Mouse (Mus musculus): ENCODE data around the gene Fras1. TPM values are rescaled to one million over a fixed set of nuclear protein-coding genes. Genes with fewer than 3 reads are reported as not detected.

The Fras1 gene
- total and polyA plus RNA-seq, 2 experiments from 2014 or later = 2.2 to 6.2 TPM

GRCm38 (mm10) chr5:96616954-96617646 is 243.3 kb downstream of the Fras1 start:
- Histone ChIP-seq H3K27ac (ENCODE audit: low read depth, low read length) (no peak overlapping the region), H3K4me2 (ENCODE audit: low read depth) (no peak overlapping the region), H3K36me3 (ENCODE audit: insufficient read depth) (no peaks in the 10 kb centered on the region), H3K4me3 (ENCODE audit: low read depth, low read length) (no peak overlapping the region), H3K4me1 (ENCODE audit: insufficient read depth) (no peaks in the 10 kb centered on the region), H3K9me3 (ENCODE audit: low read length) (no peaks in the 10 kb centered on the region), H3K9ac (no peak overlapping the region), H3K27me3 (ENCODE audit: insufficient read depth, low read length) (no peaks in the 10 kb centered on the region)
- TF ChIP-seq CTCF (IDR thresholded peaks at IDR 0.05; ENCODE audit: low read depth) = no peak
- 70% methylated on average over 6 of the region's 6 CpGs for WGBS
- DNase-seq = no peak
- ATAC-seq = no peak

GRCm38 (mm10) chr5:96618008-96618407 is 244.3 kb downstream of the Fras1 start:
- no peak overlapping the region for H3K27ac ChIP-seq (ENCODE audit: low read depth, low read length)
- no peaks in the 10 kb centered on the region for H3K36me3 ChIP-seq (ENCODE audit: insufficient read depth)
- 62% methylated on average over 2 of the region's 2 CpGs for WGBS
- H3K27me3 ChIP-seq (ENCODE audit: insufficient read depth, low read length) = no peaks in the 10 kb centered on the region
- no peaks in the 10 kb centered on the region for H3K4me1 ChIP-seq (ENCODE audit: insufficient read depth)
- no peak for TF ChIP-seq CTCF (IDR thresholded peaks at IDR 0.05; ENCODE audit: low read depth)
- no peak overlapping the region for H3K4me3 ChIP-seq (ENCODE audit: low read depth, low read length)
- no peak overlapping the region for H3K9ac ChIP-seq
- H3K4me2 ChIP-seq (ENCODE audit: low read depth) = no peak overlapping the region
- H3K9me3 ChIP-seq (ENCODE audit: low read length) = no peaks in the 10 kb centered on the region
- DNase-seq (no peak), ATAC-seq (no peak)

GRCm38 (mm10) chr5:96620209-96620608 is 246.5 kb downstream of the Fras1 start:
- H3K4me3 ChIP-seq (ENCODE audit: low read depth, low read length) = no peak overlapping the region
- H3K4me2 ChIP-seq (ENCODE audit: low read depth) = no peak overlapping the region

GRCm38 (mm10) chr5:96620618-96621017 is 246.9 kb downstream of the Fras1 start:
- H3K9me3 ChIP-seq (ENCODE audit: low read length) = no peaks in the 10 kb centered on the region
- TF ChIP-seq CTCF (IDR thresholded peaks at IDR 0.05; ENCODE audit: low read depth) = no peak
- H3K4me2 ChIP-seq (ENCODE audit: low read depth) = no peak overlapping the region
- no peak overlapping the region for H3K9ac ChIP-seq
- 91% methylated on average over 5 of the region's 5 CpGs for WGBS
- no peak overlapping the region for H3K27ac ChIP-seq (ENCODE audit: low read depth, low read length)
- DNase-seq (no peak), ATAC-seq (no peak)
- no peaks in the 10 kb centered on the region for H3K36me3 ChIP-seq (ENCODE audit: insufficient read depth)
- H3K4me3 ChIP-seq (ENCODE audit: low read depth, low read length) = no peak overlapping the region
- no peaks in the 10 kb centered on the region for H3K4me1 ChIP-seq (ENCODE audit: insufficient read depth)
- H3K27me3 ChIP-seq (ENCODE audit: insufficient read depth, low read length) = no peaks in the 10 kb centered on the region

More at GRCm38 (mm10) chr5:96620209-96620608, 246.5 kb downstream of the Fras1 start:
- no peaks in the 10 kb centered on the region for H3K9me3 ChIP-seq (ENCODE audit: low read length)
- DNase-seq (no peak), ATAC-seq (no peak)
- 85% methylated on average over 2 of the region's 2 CpGs for WGBS
- no peaks in the 10 kb centered on the region for H3K4me1 ChIP-seq (ENCODE audit: insufficient read depth)
- H3K27me3 ChIP-seq (ENCODE audit: insufficient read depth, low read length) = no peaks in the 10 kb centered on the region
- no peaks in the 10 kb centered on the region for H3K36me3 ChIP-seq (ENCODE audit: insufficient read depth)
- no peak for TF ChIP-seq CTCF (IDR thresholded peaks at IDR 0.05; ENCODE audit: low read depth)
- no peak overlapping the region for H3K9ac ChIP-seq
- H3K27ac ChIP-seq (ENCODE audit: low read depth, low read length) = no peak overlapping the region

GRCm38 (mm10) chr5:96622604-96623352 is 249.0 kb downstream of the Fras1 start:
- Histone ChIP-seq H3K27ac (ENCODE audit: low read depth, low read length) (no peak overlapping the region), H3K4me1 (ENCODE audit: insufficient read depth) (no peaks in the 10 kb centered on the region), H3K4me2 (ENCODE audit: low read depth) (no peak overlapping the region), H3K4me3 (ENCODE audit: low read depth, low read length) (no peak overlapping the region), H3K9ac (no peak overlapping the region), H3K27me3 (ENCODE audit: insufficient read depth, low read length) (no peaks in the 10 kb centered on the region), H3K36me3 (ENCODE audit: insufficient read depth) (no peaks in the 10 kb centered on the region), H3K9me3 (ENCODE audit: low read length) (no peaks in the 10 kb centered on the region)
- ATAC-seq (peak; percentile 48), DNase-seq (no peak)
- whole genome bisulfite sequencing = 61% methylated on average over 5 of the region's 5 CpGs
- no peak for TF ChIP-seq CTCF (IDR thresholded peaks at IDR 0.05; ENCODE audit: low read depth)

GRCm38 (mm10) chr5:96629851-96630250 is 256.1 kb downstream of the Fras1 start:
- peak; percentile 81 for ATAC-seq
- WGBS = 46% methylated on average over 8 of the region's 8 CpGs
- Histone ChIP-seq H3K9me3 (ENCODE audit: low read length) (no peaks in the 10 kb centered on the region), H3K4me1 (ENCODE audit: insufficient read depth) (no peaks in the 10 kb centered on the region), H3K27me3 (ENCODE audit: insufficient read depth, low read length) (no peaks in the 10 kb centered on the region), H3K9ac (no peak overlapping the region), H3K36me3 (ENCODE audit: insufficient read depth) (no peaks in the 10 kb centered on the region), H3K4me2 (ENCODE audit: low read depth) (no peak overlapping the region), H3K27ac (ENCODE audit: low read depth, low read length) (no peak overlapping the region), H3K4me3 (ENCODE audit: low read depth, low read length) (no peak overlapping the region)
- no peak for TF ChIP-seq CTCF (IDR thresholded peaks at IDR 0.05; ENCODE audit: low read depth)
- DNase-seq = peak; percentile 9

Measured in forebrain, postnatal 0 days (tissue).